Mouse (Mus musculus) heart, postnatal 14 days (tissue): ENCODE data around the gene Rxylt1. TPM values are rescaled to one million over a fixed set of nuclear protein-coding genes. Genes with fewer than 3 reads are reported as not detected.

Source experiments
- DNase-seq, 2 experiments: peaks; one replicate each; pipeline ENCODE4 v3.0.0; 2021 to 2022
- intact Hi-C: fragments of 180-260 bp; cut with DNase I; formaldehyde crosslinking; loops from one replicate; pipeline ENCODE4 v1.15.1; 2025
- total RNA-seq, 2 experiments: library from RNA; stranded (reverse); gene quantifications; 2 replicates each; pipeline ENCODE4 v1.2.3; 2021

Rxylt1 gene
- total RNA-seq, 2 experiments from 2014 or later, result 32.5 to 35.2 TPM

DNA sequence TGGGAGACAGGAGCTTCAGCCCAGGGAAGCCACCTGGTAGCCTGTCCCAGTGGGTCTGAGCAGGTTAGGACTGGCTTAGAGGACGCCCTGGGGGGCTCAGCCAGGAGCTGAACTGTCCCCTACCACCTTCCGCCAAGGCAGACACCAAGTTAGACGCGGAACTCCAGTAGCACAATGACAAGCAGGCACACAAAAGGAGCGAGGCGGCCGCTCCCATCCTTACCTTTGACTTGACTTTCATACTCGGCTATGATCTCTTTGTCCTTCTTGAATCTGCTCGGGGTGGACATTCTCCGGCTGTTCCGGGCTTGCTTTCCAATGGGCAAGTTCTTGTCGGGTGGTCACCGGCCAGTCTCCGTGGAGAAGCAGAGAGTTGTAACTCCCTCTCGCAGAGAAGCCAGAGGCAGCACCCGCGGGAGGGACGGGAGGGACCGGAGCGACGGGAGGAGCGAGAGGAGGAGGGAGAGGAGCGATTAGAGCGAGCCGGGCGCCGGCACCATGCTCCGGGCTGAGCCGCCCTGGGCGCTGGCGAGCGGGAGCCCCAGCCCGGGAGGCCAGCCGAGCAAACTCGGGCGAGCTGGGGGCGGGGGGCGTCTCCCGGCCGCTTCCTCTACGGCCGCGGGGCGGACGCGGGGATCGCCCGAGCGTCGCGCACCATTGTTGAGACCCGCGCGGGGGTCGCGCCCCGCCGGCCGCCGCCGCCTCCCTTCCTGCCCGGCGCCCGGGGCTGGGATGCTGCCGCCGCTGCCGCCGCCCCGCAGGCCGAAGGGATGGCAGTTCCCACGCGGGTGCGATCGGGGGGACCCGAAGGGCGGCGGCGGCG is 50.1 kb downstream of the Rxylt1 start, which contains the start of gene Srgap1:
Srgap1 (minus strand) TSS at position 412 of the 823 bp plus-strand sequence.
- peak; percentile 62 to 72 for DNase-seq
- intact Hi-C loops, result loop anchor here (2.0 to 5.0 kb wide), 4 partner anchors 40 to 210 kb away; no protein-coding TSS in a partner anchor

DNA sequence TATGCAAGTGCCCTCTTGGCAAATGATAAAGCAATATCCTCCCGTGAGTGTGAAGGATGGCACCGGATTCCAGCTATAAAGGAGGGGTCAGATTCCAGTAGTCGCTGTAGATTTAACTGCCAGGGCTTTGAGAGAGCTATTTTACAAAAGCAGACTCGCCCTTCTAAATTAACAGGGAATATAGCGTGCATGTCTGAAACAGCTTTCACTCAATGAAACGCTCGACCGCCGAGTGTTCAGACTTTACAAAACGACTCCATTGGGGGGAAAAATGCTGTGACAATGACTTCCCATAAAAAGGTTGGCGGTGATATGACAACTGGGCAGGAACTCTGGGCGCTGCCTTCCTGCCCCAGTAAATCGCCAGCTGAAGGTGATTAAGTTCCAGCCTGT is 50.7 kb downstream of the Rxylt1 start:
- intact Hi-C loops, result loop anchor here (2.0 to 5.0 kb wide), 4 partner anchors 39 to 210 kb away; no protein-coding TSS in a partner anchor
- DNase-seq, result no peak

DNA sequence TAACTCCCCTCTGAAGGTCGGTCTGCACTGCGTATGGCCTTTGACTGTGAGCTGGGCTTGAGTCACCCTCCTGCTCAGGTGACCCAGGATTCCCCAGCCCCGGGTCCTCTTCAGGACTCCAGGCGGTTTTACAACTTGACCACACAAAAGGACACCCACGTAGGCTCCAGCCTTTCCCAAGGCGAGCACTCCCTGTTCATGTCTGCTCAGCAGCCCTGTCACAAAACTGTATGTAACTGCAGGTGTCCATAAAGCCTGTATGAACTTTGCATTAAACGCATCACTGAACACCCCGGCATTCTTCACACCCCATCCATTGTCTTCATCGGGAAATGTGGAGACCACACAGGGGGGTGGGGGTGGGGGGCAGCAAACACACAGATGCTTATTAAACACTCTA is 51.2 kb downstream of the Rxylt1 start:
- no peak for DNase-seq

DNA sequence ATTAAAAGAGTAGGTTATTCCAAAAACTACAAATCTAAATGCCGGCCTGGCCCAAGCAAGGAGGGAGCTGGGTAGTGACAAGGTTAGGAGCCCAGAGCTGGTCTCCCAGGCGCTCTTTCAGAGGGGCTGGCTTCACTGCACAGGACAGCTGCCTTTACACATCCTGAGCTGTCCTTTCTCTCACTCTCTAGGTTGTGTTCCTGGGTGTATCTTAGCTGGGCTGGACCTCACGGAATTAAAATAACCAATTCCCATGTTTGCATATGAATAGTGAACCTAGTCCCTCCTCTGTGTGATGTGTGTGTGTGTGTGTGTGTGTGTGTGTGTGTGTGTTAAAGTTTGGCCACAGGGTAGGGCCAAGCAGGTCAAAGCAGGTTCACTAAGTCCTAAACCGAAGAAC is 52.2 kb downstream of the Rxylt1 start:
- DNase-seq, result no peak
- intact Hi-C loops, result loop anchor here (5.0 kb wide), 3 partner anchors 38 to 138 kb away; no protein-coding TSS in a partner anchor

More for the DNA sequence above, 51.2 kb downstream of the Rxylt1 start:
- intact Hi-C loops, result loop anchor here (2.0 to 5.0 kb wide), 4 partner anchors 39 to 209 kb away; no protein-coding TSS in a partner anchor

DNA sequence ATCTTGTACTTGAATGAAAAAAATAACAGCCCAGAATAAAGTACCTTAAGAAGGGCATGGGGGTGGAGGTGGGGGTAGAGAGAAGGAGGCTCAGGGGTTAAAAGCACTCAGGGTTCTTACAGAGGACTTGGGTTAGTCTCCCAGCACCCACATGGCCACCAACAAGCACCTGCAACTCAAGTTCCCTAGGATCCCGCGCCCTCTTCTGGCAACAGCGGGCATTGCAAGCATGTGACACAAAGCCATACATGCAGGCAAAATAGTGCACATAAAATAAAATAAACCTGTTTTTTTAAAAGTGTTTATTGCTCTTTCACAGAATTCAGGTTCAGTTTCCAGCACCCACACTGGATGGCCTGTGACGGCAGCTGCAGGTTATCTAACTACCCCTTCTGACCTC is 56.8 kb downstream of the Rxylt1 start:
- intact Hi-C loops, result no loop called here
- peak in 1 of 2 experiments; percentile 27 for DNase-seq

DNA sequence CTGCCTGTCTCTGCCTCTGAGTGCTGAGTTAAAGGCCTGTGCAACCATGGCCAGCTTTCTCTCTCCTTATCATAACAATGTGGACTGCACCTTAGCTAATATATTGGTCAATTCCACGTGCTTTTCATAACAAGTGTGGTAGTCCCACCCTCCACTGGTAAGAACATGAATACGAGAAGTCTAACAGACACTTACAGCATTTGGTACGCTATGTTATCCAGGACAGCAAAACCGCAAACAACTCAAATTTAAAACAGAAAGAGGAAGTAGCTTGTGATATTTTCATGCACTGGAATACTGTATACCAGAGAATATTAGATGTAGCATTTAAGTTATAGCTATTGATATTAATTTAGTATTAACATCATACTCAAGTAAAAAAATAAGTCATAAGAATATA is 57.6 kb downstream of the Rxylt1 start:
- no peak for DNase-seq
- intact Hi-C loops, result no loop called here

DNA sequence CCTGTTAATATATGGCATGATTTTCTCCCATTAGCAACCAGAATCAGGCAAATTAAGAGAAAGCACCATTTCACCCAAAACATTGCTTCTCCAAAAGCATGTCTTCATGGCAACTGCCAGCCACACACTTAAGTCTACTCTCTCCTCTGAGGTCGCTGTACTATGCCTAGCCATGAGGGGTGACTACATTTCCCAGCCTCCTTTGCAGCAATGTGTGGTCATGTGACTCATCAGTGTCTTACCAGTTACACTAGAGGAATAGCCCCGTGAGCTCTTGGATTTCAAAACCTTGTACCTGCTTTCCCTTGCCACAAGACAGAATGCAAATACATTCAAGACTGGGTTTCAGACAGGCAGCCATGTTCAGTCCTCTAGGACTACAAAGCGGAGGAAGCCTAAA is 58.6 kb downstream of the Rxylt1 start:
- intact Hi-C loops, result no loop called here
- DNase-seq, result no peak

DNA sequence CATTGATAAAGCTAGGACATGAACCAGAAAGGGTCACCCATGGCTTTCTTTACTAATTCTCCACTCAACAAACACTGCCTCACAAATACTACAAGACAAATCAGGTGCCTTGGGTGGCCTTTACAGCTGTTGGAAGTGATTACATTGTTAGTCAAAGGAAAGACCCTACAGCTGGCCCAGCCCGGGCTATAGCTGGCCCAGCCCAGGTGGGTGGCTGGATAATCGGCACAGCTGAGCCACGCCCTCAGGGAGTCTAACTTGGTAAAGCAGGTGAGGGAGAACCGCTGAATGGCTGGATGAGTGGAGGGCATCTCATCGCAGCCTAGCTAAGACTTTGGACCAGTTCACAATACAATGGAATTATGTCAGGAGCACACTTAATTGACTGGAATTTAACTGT is 63.9 kb downstream of the Rxylt1 start:
- intact Hi-C loops, result no loop called here
- no peak for DNase-seq

DNA sequence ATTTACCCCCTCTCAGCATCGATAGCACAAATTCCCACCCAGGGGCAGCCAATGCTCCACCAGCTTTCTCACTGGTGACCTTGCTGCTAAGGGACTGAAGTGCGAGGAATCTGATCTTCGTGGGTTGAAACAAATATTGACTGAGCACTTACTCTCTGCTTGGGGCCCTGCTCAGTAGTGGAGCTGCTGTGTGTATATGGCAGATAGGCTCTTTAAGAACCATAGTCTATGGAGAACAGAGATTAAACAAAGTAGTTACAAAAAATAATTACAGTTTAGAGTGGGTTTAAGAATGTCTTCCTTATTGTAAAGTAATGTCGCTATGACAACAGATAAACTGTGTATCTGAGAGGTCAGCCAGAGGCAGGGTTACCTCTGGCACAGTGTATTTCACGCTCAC is 66.8 kb downstream of the Rxylt1 start:
- intact Hi-C loops, result no loop called here
- DNase-seq, result no peak

DNA sequence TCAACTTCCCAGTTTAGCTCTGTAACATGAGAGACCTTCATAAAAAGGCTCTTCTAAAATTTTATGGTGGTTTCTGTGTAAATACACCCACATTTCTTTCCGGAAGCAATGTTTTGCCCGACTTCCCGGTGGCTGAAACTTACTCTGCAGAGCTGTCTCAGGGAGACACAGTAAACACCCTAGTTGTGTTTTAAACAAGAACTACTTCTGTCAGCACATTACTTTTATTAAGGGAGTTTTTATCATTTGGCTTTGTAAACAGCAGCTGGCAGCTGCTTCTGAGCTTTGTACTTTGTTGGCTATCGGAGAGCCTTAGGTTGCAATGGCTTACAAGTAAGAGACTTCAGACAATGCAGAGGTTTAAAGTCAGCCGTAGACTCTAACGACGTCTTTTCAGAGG is 67.4 kb downstream of the Rxylt1 start:
- DNase-seq, result no peak
- intact Hi-C loops, result no loop called here

Other genes with a start within 250 kb of the Rxylt1 start
- 1 to 10 TPM; 4.0 to 4.6 TPM for gene Srgap1, start 50.1 kb downstream of the Rxylt1 start, total RNA-seq